Mouse (Mus musculus) testis, adult 2 months (tissue): Measurements from ENCODE around the gene Msh4.

Experiments used
- CTCF ChIP-seq: fragments of 200-500 bp; IDR thresholded peaks from 2 replicates; pipeline ENCODE4 v1.5.1; 2012; ENCODE audit warnings: low read depth, mild to moderate bottlenecking, inconsistent platforms, low read length, moderate library complexity; ENCODE audit not compliant: control insufficient read depth, insufficient read depth, insufficient replicate concordance
- POLR2A ChIP-seq: fragments of 200-500 bp; IDR thresholded peaks from 2 replicates; pipeline ENCODE4 v1.6.1; 2012; ENCODE audit warnings: low read depth, mild to moderate bottlenecking, inconsistent platforms, low read length, moderate library complexity; ENCODE audit not compliant: control insufficient read depth

- TF ChIP-seq CTCF (no peak), POLR2A (no peak)
These were observed 10.5 kb downstream of the Msh4 start for GRCm38 (mm10) chr3:153895454-153895853.
